Mouse (Mus musculus): ENCODE measurements around the gene Ipo5. TPM values are rescaled to one million over a fixed set of nuclear protein-coding genes. Genes with fewer than 3 reads are reported as not detected.

The Ipo5 gene
- polyA plus RNA-seq (2011; ENCODE audit: insufficient read length, low read depth, missing spikeins), result 205 and 228 TPM in 2 replicates

GRCm38 (mm10) chr14:120910733-120911324, at the start of gene Ipo5:
Ipo5 (plus strand) TSS chr14:120911224.
- Histone ChIP-seq H3K27ac (ENCODE audit: insufficient read depth, low read length) (peak within 1 kb of the TSS; percentile 82), H3K4me3 (ENCODE audit: insufficient read depth, low read length) (peak within 1 kb of the TSS; percentile 87), H3K4me1 (ENCODE audit: control insufficient read depth, insufficient read depth, low read length) (no peaks in the 10 kb centered on the region)
- peak; percentile 59 for TF ChIP-seq POLR2A (IDR thresholded peaks at IDR 0.05; ENCODE audit: low read depth, low read length)
- no peak for TF ChIP-seq CTCF (IDR thresholded peaks at IDR 0.05; ENCODE audit: borderline replicate concordance, insufficient read depth, low read length)

- Histone ChIP-seq H3K4me3 (ENCODE audit: insufficient read depth, low read length) (no peak overlapping the region), H3K4me1 (ENCODE audit: control insufficient read depth, insufficient read depth, low read length) (peaks cover 4% of the 10 kb centered on the region; the same call in 1 of the 2 replicates), H3K27ac (ENCODE audit: insufficient read depth, low read length) (no peak overlapping the region)
- TF ChIP-seq CTCF (IDR thresholded peaks at IDR 0.05; ENCODE audit: borderline replicate concordance, insufficient read depth, low read length) (no peak), POLR2A (IDR thresholded peaks at IDR 0.05; ENCODE audit: low read depth, low read length) (no peak)
These were observed 47.8 kb upstream of the Ipo5 start for GRCm38 (mm10) chr14:120863205-120863604.

- H3K4me3 ChIP-seq (ENCODE audit: insufficient read depth, low read length), result no peak overlapping the region
- H3K4me1 ChIP-seq (ENCODE audit: control insufficient read depth, insufficient read depth, low read length), result peaks cover 4% of the 10 kb centered on the region; the same call in 1 of the 2 replicates
- no peak for TF ChIP-seq POLR2A (IDR thresholded peaks at IDR 0.05; ENCODE audit: low read depth, low read length)
- TF ChIP-seq CTCF (IDR thresholded peaks at IDR 0.05; ENCODE audit: borderline replicate concordance, insufficient read depth, low read length), result no peak
- H3K27ac ChIP-seq (ENCODE audit: insufficient read depth, low read length), result no peak overlapping the region
These were observed 46.1 kb upstream of the Ipo5 start for GRCm38 (mm10) chr14:120864896-120865295.

- TF ChIP-seq CTCF (IDR thresholded peaks at IDR 0.05; ENCODE audit: borderline replicate concordance, insufficient read depth, low read length), result no peak
- no peak for TF ChIP-seq POLR2A (IDR thresholded peaks at IDR 0.05; ENCODE audit: low read depth, low read length)
- no peak overlapping the region for H3K4me3 ChIP-seq (ENCODE audit: insufficient read depth, low read length)
- no peak overlapping the region for H3K27ac ChIP-seq (ENCODE audit: insufficient read depth, low read length)
- peaks cover 4% of the 10 kb centered on the region; the same call in 1 of the 2 replicates for H3K4me1 ChIP-seq (ENCODE audit: control insufficient read depth, insufficient read depth, low read length)
These were observed 44.5 kb upstream of the Ipo5 start for GRCm38 (mm10) chr14:120866573-120866972.

GRCm38 (mm10) chr14:120867121-120867520, 43.9 kb upstream of the Ipo5 start:
- Histone ChIP-seq H3K27ac (ENCODE audit: insufficient read depth, low read length) (no peak overlapping the region), H3K4me3 (ENCODE audit: insufficient read depth, low read length) (no peak overlapping the region), H3K4me1 (ENCODE audit: control insufficient read depth, insufficient read depth, low read length) (peaks cover 4% of the 10 kb centered on the region; the same call in 1 of the 2 replicates)
- no peak for TF ChIP-seq POLR2A (IDR thresholded peaks at IDR 0.05; ENCODE audit: low read depth, low read length)
- no peak for TF ChIP-seq CTCF (IDR thresholded peaks at IDR 0.05; ENCODE audit: borderline replicate concordance, insufficient read depth, low read length)

- no peak for TF ChIP-seq CTCF (IDR thresholded peaks at IDR 0.05; ENCODE audit: borderline replicate concordance, insufficient read depth, low read length)
- TF ChIP-seq POLR2A (IDR thresholded peaks at IDR 0.05; ENCODE audit: low read depth, low read length), result no peak
- Histone ChIP-seq H3K4me3 (ENCODE audit: insufficient read depth, low read length) (no peak overlapping the region), H3K4me1 (ENCODE audit: control insufficient read depth, insufficient read depth, low read length) (peaks cover 4% of the 10 kb centered on the region; the same call in 1 of the 2 replicates), H3K27ac (ENCODE audit: insufficient read depth, low read length) (peak overlapping the region; percentile 81)
These were observed 42.5 kb upstream of the Ipo5 start for GRCm38 (mm10) chr14:120868494-120868893.

- Histone ChIP-seq H3K27ac (ENCODE audit: insufficient read depth, low read length) (no peak overlapping the region), H3K4me1 (ENCODE audit: control insufficient read depth, insufficient read depth, low read length) (peaks cover 4% of the 10 kb centered on the region; the same call in 1 of the 2 replicates), H3K4me3 (ENCODE audit: insufficient read depth, low read length) (no peak overlapping the region)
- no peak for TF ChIP-seq CTCF (IDR thresholded peaks at IDR 0.05; ENCODE audit: borderline replicate concordance, insufficient read depth, low read length)
- TF ChIP-seq POLR2A (IDR thresholded peaks at IDR 0.05; ENCODE audit: low read depth, low read length), result no peak
These were observed 40.3 kb upstream of the Ipo5 start for GRCm38 (mm10) chr14:120870736-120871135.

GRCm38 (mm10) chr14:120874397-120874796, 36.6 kb upstream of the Ipo5 start:
- no peak overlapping the region for H3K4me3 ChIP-seq (ENCODE audit: insufficient read depth, low read length)
- H3K4me1 ChIP-seq (ENCODE audit: control insufficient read depth, insufficient read depth, low read length), result no peaks in the 10 kb centered on the region
- TF ChIP-seq CTCF (IDR thresholded peaks at IDR 0.05; ENCODE audit: borderline replicate concordance, insufficient read depth, low read length) (no peak), POLR2A (IDR thresholded peaks at IDR 0.05; ENCODE audit: low read depth, low read length) (no peak)
- no peak overlapping the region for H3K27ac ChIP-seq (ENCODE audit: insufficient read depth, low read length)

GRCm38 (mm10) chr14:120875144-120875543, 35.9 kb upstream of the Ipo5 start:
- Histone ChIP-seq H3K27ac (ENCODE audit: insufficient read depth, low read length) (no peak overlapping the region), H3K4me1 (ENCODE audit: control insufficient read depth, insufficient read depth, low read length) (no peaks in the 10 kb centered on the region), H3K4me3 (ENCODE audit: insufficient read depth, low read length) (no peak overlapping the region)
- no peak for TF ChIP-seq CTCF (IDR thresholded peaks at IDR 0.05; ENCODE audit: borderline replicate concordance, insufficient read depth, low read length)
- no peak for TF ChIP-seq POLR2A (IDR thresholded peaks at IDR 0.05; ENCODE audit: low read depth, low read length)

GRCm38 (mm10) chr14:120875811-120876388, 35.1 kb upstream of the Ipo5 start:
- TF ChIP-seq POLR2A (IDR thresholded peaks at IDR 0.05; ENCODE audit: low read depth, low read length) (no peak), CTCF (IDR thresholded peaks at IDR 0.05; ENCODE audit: borderline replicate concordance, insufficient read depth, low read length) (no peak)
- no peak overlapping the region for H3K27ac ChIP-seq (ENCODE audit: insufficient read depth, low read length)
- no peaks in the 10 kb centered on the region for H3K4me1 ChIP-seq (ENCODE audit: control insufficient read depth, insufficient read depth, low read length)
- H3K4me3 ChIP-seq (ENCODE audit: insufficient read depth, low read length), result no peak overlapping the region

Data from embryonic fibroblast, embryonic 13.5 days (primary cell).